Mouse (Mus musculus): ENCODE results near the gene Slamf7. TPM values are rescaled to one million over a fixed set of nuclear protein-coding genes. Genes with fewer than 3 reads are reported as not detected.

The Slamf7 gene
- polyA plus RNA-seq, 1 experiment, result 2.7 TPM

DNA sequence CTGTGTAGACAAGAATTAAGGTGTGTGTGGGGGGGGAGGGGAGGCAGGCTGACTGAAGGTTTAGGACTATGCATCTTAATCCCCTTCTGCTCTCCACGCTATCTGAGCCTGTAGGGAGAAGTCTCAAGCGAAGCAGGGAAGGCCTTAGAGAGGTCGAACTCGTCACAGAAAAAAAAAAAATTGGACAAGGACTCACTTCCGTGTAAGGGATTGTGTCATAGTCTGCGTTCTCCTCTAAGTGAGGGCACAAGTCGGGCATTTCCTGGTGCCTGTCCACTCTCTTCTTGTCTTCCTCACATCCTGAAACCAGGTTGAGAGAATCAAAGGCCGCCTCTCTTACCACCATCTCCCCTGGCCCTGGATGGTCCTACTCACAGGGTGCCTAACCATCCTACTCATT is 15.7 kb downstream of the Slamf7 start:
- DNase-seq (ENCODE audit: low spot score), result no peak

DNA sequence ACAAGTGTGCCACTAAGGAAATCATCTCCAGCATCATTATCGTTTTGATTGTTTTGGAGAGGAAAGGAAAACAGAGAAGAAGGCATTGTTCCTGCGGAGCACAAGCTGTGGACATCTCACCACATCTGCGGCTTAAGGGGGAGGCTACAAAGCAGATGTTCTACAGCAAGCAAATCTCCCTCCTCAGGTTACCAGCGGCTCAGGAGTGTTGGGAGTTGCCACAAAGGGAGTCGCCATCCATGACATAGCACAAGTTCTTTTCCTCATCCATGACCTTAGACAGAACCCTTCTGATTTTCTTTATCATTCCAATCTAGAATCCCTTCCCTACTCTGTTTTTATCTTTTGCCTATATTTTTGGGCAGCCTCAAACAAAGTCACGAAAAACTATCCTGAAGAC is 17.1 kb downstream of the Slamf7 start:
- no peak for DNase-seq (ENCODE audit: low spot score)

DNA sequence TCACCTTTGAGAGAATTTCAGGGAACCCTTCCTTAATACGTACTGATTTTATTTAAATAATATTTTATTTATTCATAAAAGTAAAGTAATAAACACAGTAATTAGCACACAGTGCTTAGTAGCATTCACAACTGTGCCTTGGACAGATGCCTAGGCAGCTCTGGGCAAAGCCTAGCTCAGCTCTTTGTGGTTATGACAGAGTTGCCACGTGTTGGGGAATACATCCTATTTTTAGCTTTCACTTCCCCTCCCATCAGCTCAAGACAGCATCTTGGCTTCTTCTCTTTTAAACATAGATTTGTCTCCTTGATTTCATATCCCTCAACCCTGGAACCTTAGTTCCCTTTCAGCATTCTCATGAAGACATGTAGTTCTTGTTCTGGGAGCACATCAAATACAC is 21.4 kb downstream of the Slamf7 start:
- no peak for DNase-seq (ENCODE audit: low spot score)

DNA sequence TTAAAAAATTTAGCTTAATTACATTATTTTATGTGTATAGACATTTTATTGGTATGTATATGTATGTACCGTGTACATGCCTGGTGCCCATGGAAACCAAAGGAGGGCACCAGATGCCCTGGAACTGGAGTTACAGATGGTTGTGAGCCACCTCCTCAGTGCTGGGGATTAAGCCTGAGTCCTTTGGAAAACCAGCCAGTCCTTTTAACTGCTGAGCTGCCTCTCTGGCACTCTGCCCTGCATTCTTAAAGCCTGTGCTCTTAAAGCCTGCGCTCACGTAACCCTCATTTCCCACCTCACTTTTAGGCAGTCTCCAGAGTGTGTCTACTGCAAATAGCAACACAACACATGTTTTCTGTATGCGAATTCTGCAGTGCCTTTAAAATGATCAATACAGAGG is 21.9 kb downstream of the Slamf7 start:
- no peak for DNase-seq (ENCODE audit: low spot score)

DNA sequence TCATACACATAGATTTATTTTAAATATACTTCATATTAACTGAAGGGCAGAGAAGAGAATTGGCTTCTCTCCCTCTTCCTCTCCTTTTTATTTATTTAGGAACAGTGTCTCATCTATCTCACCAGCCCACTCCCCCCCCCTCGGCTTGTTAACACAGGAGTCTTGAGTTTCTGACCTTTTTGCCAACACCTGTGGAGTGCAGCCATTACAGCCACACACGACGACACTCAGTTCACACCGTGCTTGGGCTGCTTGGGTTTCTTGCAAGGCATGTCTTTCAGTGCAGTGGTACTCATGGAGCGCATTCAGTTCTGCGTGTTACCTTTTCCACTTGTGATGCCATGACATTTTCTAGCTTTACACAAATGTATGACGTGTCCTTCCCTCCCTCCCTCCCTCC is 22.8 kb downstream of the Slamf7 start:
- no peak for DNase-seq (ENCODE audit: low spot score)

DNA sequence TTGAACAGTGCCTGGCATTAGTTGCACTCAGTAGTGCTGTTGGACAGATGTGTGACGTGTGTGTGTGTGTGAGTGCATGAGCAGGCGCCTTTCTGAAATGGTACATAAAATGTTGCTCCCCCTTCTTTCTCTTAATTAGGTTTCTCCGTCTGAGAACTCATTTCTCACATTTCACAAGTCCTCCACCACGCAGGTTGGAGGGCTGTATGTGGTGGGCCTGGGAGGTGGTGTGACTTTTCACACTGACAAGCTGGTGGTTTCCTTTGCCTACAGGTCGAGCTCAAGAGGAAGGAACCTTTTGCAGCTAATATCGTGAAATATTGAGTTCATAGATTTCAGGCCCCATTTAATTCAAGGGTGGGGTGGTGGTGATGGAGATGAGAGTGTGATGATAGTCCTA is 23.7 kb downstream of the Slamf7 start:
- DNase-seq (ENCODE audit: low spot score), result no peak

DNA sequence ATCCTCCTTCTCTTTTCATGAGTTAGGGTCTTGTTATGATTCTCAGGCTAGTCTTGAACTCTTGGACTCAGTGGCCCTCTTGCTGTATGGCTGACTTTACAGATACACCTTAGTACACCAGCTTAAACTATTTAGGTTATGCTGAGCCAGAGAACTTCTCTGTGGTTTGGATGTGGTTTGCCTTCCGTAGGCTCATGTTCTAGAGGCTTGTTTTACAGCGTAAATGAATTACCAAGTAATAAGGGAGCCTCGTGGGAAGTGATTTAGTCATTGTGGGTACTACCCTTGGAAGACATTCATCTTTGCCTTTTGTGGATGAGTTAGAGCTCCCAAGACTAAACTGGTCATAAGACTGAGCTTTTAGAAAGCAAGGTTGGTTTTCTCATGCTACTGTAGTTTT is 25.0 kb downstream of the Slamf7 start:
- DNase-seq (ENCODE audit: low spot score), result no peak

DNA sequence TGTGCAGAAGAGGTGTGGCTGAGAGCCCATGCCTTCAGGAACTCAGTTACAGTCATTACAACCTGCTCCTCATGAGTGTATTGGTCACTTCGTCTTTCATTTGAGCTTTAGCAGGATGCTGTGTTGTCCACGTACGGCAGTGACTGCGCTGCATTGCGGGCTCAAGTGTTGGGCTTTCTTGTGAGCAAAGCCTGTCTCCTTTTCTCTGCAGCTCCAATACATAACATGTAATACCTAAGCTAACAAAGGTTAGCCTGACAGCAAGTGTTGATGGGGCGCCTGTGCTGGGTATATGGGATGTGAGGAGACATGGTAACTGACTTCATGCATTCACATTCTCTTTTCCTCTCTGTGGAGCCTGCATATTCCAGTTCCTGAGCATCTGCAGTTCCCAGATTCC is 32.7 kb downstream of the Slamf7 start:
- no peak for DNase-seq (ENCODE audit: low spot score)

DNA sequence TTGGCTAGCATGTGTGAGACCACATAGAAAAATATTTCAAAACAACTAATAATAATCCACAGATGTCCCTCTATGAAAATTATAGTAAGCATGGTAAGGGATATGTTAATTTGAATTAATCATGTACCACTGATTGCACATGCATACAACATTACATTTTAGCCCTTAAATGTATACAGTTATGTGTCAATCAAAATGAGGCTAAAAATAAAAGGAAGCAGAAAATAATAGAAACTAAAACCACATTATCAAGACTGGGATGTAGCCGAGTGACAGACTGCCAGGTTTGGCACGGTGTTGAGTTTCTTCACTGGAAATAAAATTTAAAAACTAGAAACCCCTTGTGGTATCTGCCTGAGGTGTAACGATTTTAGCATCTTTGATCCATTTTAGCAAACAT is 33.2 kb downstream of the Slamf7 start:
- no peak for DNase-seq (ENCODE audit: low spot score)

DNA sequence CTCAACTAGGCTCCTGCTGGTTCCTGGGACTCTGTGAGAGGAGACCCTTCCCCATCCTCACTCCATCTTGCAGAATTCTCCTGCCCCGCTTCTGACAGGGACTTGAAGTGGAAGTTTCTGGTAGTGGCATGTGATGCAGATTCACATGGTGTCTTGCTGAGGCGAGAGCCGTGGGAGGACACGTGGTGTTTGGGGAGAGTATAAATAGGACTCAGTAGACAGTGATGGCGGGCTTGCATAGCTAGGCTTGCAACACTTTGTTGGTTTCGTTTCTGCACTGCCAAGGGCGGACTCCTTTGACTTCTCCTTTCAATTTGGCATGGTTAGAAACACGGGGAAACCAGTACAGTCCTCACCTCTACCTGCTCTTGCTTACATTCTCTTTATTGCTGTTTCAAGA is 33.8 kb downstream of the Slamf7 start:
- no peak for DNase-seq (ENCODE audit: low spot score)

DNA sequence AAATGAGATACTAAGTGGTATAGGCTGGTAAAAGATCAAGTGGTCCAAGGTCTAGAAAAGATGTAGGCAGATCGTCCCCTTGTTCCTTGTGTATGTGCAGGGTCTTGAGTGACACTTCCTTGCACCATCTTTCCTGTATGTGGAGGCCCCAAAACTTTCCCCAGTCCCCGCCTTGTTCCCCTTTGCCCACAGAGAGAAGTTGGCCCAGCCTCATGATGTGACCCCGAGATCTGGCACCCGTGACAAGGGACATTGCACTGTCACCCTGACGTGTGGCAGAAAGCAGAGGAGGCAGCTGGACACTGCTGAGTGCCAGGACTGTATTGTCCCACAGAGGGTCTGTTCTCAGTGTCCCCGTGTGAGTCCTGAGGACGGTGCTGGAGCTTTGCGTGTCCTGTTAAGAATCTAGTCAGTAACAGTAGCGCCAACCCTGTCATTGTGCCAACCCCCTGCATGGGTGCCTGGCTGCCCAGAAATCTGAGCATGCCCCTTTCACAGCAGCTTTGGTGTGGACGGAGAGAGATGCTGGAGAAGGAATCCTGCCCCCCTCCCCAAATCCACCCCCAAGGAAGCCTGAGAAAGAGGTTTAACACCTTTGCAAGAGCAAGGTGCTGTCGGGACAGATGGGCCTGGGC is 35.8 kb downstream of the Slamf7 start:
- no peak for DNase-seq (ENCODE audit: low spot score)

DNA sequence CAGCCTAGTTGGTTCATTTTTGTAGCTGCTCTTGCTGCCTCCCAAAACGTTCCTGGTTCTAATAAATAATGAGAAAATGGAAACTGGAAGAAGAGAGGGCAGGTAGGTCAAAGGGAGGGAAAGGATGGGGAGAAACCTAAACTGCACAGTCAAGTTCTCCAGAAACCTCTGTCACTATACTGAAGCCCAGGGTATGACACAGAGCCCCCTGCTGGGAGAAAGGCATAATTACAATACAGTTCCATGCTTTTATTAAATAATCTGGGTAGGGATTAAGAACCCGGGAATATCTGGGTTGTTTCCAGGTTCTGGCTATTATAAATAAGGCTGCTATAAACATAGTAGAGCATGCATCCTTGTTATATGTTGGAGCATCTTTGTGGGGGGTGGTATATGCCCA is 38.9 kb downstream of the Slamf7 start:
- DNase-seq (ENCODE audit: low spot score), result no peak

DNA sequence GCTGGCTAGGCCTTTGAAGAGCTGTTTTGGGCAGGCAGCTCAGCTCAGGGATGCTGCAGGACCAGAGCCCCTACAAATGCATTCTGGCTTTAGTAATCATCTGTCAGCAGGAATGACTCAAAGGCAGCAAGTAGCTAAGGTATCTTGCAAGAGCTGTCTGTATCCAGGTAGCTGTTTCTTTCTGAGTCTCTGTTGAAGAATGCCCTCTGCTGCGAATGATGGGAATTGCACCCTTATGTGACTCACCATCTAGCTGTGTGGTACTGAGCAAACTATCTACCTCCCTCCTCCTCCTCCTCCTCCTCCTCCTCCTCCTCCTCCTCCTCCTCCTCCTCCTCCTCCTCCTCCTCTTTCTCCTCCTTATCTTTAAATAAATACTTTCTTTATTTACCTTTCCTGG is 42.1 kb downstream of the Slamf7 start:
- no peak for DNase-seq (ENCODE audit: low spot score)

DNA sequence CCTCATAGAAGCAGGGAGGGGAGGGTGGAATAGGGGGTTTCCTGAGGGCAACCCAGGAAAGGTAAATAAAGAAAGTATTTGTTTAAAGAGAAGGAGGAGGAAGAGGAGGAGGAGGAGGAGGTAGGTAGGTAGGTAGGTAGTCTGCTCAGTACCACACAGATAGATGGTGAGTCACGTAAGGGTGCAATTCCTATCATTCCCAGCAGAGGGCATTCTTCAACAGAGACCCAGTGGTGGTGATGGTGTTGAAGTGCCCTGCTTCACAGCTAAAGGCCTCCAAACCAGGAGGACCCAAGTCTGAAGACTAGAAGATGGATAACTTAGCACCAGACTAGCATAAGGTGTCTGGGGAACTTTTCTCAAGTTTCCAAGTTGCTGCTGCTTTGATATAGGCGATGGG is 42.8 kb downstream of the Slamf7 start:
- no peak for DNase-seq (ENCODE audit: low spot score)

DNA sequence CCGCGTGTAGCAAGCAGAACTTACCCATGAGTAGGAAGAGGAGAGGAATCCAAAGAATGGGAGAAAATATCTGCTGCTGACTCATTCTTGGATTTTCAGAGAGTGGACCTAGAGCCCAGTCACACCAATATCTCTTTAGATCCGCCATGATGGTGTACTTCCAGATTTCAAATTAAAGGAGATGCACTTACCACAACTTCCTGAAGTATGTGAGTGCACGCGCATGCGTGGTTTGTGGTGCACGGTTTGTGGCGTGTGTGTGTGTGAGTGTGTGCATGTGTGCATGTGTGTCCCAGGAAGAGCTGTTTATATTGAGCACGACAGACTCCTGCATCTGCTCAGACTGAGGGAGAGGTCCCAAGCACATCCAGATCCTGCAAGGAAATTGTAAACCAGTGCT is 45.7 kb downstream of the Slamf7 start, which contains the start of gene Ly9:
TSS of gene Ly9 (minus strand) at position 235 of the 400 bp plus-strand sequence.
- no peak for DNase-seq (ENCODE audit: low spot score)

DNA sequence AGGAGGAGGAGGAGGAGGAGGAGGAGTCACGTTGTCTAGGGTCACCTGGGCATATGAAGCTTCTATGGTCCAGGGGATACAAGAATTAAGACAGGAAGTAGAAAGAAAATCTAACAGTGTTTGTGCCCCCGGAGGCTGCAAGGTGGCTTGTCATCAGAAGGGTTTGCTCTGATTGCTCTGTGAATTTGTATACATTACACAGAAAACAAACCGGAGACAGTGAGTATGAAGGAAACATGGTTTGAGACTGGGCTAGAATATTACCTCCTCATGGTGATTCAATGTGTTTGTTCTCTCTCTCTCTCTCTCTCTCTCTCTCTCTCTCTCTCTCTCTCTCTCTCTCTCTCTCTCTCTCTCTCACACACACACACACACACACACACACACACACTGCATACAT is 46.2 kb downstream of the Slamf7 start:
- DNase-seq (ENCODE audit: low spot score), result no peak

DNA sequence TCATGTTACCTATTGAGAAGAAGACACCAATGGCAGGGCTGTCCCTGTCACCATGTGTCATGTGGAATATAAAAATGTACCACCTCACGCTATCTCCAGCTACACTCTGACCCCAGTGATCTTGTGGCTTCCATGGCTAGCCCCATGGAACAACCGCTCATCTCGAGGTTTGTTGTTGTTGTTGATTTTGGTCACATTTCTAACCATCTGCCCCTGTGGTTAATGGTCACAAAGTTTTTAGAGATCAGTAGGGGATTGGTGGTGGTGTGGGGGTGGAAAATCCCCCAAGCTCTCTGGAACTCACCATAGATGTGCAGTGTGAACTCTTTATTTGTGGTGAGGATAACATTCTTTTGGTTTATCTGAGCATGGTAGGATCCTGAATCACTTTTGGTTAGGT is 48.1 kb downstream of the Slamf7 start:
- DNase-seq (ENCODE audit: low spot score), result no peak

DNA sequence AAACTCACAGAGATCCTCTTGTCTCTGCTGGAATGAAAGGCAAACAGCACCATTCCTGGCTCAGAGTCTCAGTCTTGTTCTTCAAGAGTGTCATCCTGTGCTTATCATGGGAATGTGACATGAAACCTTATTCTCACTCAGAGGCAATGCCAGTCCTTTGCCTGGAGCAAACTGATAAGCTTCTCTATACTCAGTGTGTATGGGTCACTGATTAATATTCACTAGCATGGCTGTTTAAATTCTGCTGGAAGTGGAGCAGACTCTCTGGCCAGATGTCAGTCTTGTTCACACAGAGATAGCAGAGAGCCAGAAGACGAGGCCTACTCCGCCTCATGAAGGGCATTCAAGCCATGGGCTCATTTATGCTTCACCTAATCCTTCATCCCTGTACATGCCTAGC is 68.3 kb downstream of the Slamf7 start:
- DNase-seq (ENCODE audit: low spot score), result no peak

Other genes with a start within 250 kb of the Slamf7 start
- gene Usf1, start 241.7 kb downstream of the Slamf7 start, polyA plus RNA-seq (2012; rRNA removed), result 68.7 and 73.4 TPM in 2 replicates
- gene Tstd1, start 234.2 kb downstream of the Slamf7 start, polyA plus RNA-seq (2012; rRNA removed), result 5.4 and 8.4 TPM in 2 replicates
- gene F11r, start 215.5 kb downstream of the Slamf7 start, polyA plus RNA-seq (2012; rRNA removed), result 76.3 and 79.2 TPM in 2 replicates
- 7.9 and 8.8 TPM in 2 replicates for gene Alyref2, start 149.6 kb downstream of the Slamf7 start, polyA plus RNA-seq (2012; rRNA removed)
- gene Itln1, start 117.7 kb downstream of the Slamf7 start, polyA plus RNA-seq (2012; rRNA removed), result 0.06 TPM in 1 of 2 replicates, not detected in the other
- 0.73 and 0.75 TPM in 2 replicates for gene Cd244a, start 93.8 kb downstream of the Slamf7 start, polyA plus RNA-seq (2012; rRNA removed)
- gene Ly9, start 45.6 kb downstream of the Slamf7 start, polyA plus RNA-seq (2012; rRNA removed), result 1.6 and 2.0 TPM in 2 replicates
- 11.5 and 15.9 TPM in 2 replicates for gene Cd48, start 29.0 kb upstream of the Slamf7 start, polyA plus RNA-seq (2012; rRNA removed)
- gene Slamf1, start 114.1 kb upstream of the Slamf7 start, polyA plus RNA-seq (2012; rRNA removed), result 0.10 and 0.12 TPM in 2 replicates
- gene Cd84, start 186.7 kb upstream of the Slamf7 start, polyA plus RNA-seq (2012; rRNA removed), result 5.1 and 5.6 TPM in 2 replicates
- gene Gm10521, start 242.6 kb upstream of the Slamf7 start, polyA plus RNA-seq (2012; rRNA removed), result 0.28 TPM in 2 replicates